Mouse (Mus musculus) small intestine, adult 2 months (tissue): ENCODE results near the gene Cirbp. TPM values are rescaled to one million over a fixed set of nuclear protein-coding genes. Genes with fewer than 3 reads are reported as not detected.

Source experiments
- H3K27ac ChIP-seq: fragments of 200-500 bp; 2 replicates; pipeline ENCODE4 v1.5.1; 2012; ENCODE audit warnings: low read depth, low read length, control low read depth, inconsistent platforms; ENCODE audit not compliant: insufficient read depth
- H3K27me3 ChIP-seq: fragments of 200-500 bp; 2 replicates; pipeline ENCODE4 v1.6.1; 2012; ENCODE audit warnings: mild to moderate bottlenecking, moderate library complexity, low read length, inconsistent platforms; ENCODE audit not compliant: control insufficient read depth, insufficient read depth
- H3K36me3 ChIP-seq: fragments of 200-500 bp; 2 replicates; pipeline ENCODE4 v1.6.1; 2012; ENCODE audit warnings: mild to moderate bottlenecking, low read length, control low read depth, inconsistent platforms; ENCODE audit not compliant: control insufficient read depth, insufficient read depth
- H3K4me1 ChIP-seq: fragments of 200-500 bp; 2 replicates; pipeline ENCODE4 v1.6.1; 2012; ENCODE audit warnings: low read length, inconsistent platforms, mixed read lengths; ENCODE audit not compliant: control insufficient read depth, insufficient read depth, insufficient read length
- H3K4me3 ChIP-seq: fragments of 200-500 bp; 2 replicates; pipeline ENCODE4 v1.5.1; 2012; ENCODE audit warnings: low read depth, mild to moderate bottlenecking, control low read depth, inconsistent platforms, low read length, moderate library complexity
- CTCF ChIP-seq: fragments of 200-500 bp; IDR thresholded peaks from 2 replicates; pipeline ENCODE4 v1.5.1; 2012; ENCODE audit warnings: low read depth, mild to moderate bottlenecking, control low read depth, inconsistent platforms, low read length, moderate library complexity, mixed read lengths; ENCODE audit not compliant: insufficient replicate concordance, insufficient read length; ENCODE audit errors: extremely low read depth
- POLR2A ChIP-seq: fragments of 200-500 bp; IDR thresholded peaks from 2 replicates; pipeline ENCODE4 v1.6.1; 2012; ENCODE audit warnings: low read depth, mild to moderate bottlenecking, control low read depth, inconsistent platforms, low read length, moderate library complexity
- WGBS: fragments of 180-500 bp; shearing (Covaris S2); methylation state at CpG from one replicate; pipeline ENCODE4 v1.1.7; 2018; 5-methylcytosine and 5-hydroxymethylcytosine counted together
- polyA plus RNA-seq: library from polyadenylated mRNA; depleted of rRNA; stranded (reverse); fragments of >200 nt; gene quantifications from 2 replicates; pipeline ENCODE4 v1.2.3, GENCODE M21; 2012

Cirbp gene
- polyA plus RNA-seq, 1 experiment: 48.0 TPM

- peaks cover 22% of the 10 kb centered on the region for H3K36me3 ChIP-seq
- H3K4me1 ChIP-seq: peaks cover 28% of the 10 kb centered on the region
- TF ChIP-seq CTCF (no peak), POLR2A (no peak)
- no peak overlapping the region for H3K4me3 ChIP-seq
- peaks cover 15% of the 10 kb centered on the region for H3K27me3 ChIP-seq
- WGBS: 81% methylated on average over 9 of the region's 9 CpGs
- no peak overlapping the region for H3K27ac ChIP-seq
Observed at GRCm38 (mm10) chr10:80134421-80134820, 31.4 kb upstream of the Cirbp start.

DNA sequence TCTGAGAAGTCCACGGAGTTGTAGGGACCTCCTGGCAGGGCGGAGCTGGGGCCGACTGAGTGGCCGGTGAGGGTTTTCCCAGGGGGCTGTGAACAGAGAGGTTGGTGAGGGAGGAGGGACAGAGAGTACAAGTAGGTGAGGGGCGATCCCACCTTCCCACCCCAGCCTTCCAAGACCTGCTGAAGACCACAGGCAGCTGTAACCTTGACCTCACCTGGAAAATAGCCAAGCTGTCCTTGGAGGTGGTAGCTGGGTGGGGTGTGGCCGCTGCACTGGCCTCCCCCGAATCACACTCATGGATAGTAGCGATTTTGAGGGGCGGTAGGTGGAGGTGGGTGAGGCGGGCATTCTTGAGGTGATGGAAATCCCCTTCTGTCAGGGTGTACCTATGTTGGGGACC lies 30.6 kb upstream of the Cirbp start:
- TF ChIP-seq POLR2A (no peak), CTCF (no peak)
- Histone ChIP-seq H3K4me3 (no peak overlapping the region), H3K27ac (no peak overlapping the region), H3K27me3 (peaks cover 15% of the 10 kb centered on the region), H3K4me1 (peaks cover 25% of the 10 kb centered on the region), H3K36me3 (peaks cover 17% of the 10 kb centered on the region)
- WGBS: 85% methylated on average over 10 of the region's 10 CpGs

DNA sequence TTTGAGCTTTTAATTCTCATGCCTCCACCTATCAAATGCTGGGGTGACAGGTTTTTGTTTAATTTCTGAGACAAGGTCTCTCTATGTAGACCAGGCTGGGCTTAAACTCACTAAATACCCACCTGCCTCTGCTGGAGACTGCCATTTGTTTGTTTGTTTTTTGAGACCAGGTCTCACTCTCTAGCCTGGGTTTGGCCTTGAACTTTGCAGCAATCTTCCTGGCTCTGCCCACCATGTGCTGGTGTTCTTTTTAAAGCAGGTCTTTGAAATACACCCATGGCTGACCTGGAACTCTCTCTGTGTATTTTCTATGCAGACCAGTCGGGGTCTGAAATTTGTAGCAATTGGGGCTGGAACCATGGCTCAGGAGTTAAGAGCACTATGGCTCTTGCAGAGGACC lies 30.1 kb upstream of the Cirbp start:
- no peak overlapping the region for H3K4me3 ChIP-seq
- H3K36me3 ChIP-seq: peaks cover 15% of the 10 kb centered on the region
- peaks cover 23% of the 10 kb centered on the region for H3K4me1 ChIP-seq
- WGBS: 94% methylated on average over 1 of the region's 1 CpGs
- no peak for TF ChIP-seq POLR2A
- TF ChIP-seq CTCF: no peak
- H3K27ac ChIP-seq: no peak overlapping the region
- H3K27me3 ChIP-seq: peaks cover 15% of the 10 kb centered on the region

- TF ChIP-seq CTCF (no peak), POLR2A (no peak)
- peaks cover 20% of the 10 kb centered on the region for H3K4me1 ChIP-seq
Observed at GRCm38 (mm10) chr10:80136179-80136951, 29.4 kb upstream of the Cirbp start.

GRCm38 (mm10) chr10:80136952-80137625 lies 28.7 kb upstream of the Cirbp start:
- 6% methylated on average over 29 of the region's 29 CpGs for WGBS
- Histone ChIP-seq H3K4me3 (peak overlapping the region; percentile 20), H3K4me1 (peaks cover 20% of the 10 kb centered on the region), H3K27me3 (peaks cover 15% of the 10 kb centered on the region), H3K36me3 (peaks cover under 1% of the 10 kb centered on the region), H3K27ac (no peak overlapping the region)
- TF ChIP-seq CTCF (no peak), POLR2A (no peak)

More at GRCm38 (mm10) chr10:80136179-80136951, 29.4 kb upstream of the Cirbp start:
- Histone ChIP-seq H3K36me3 (peaks cover 8% of the 10 kb centered on the region), H3K27ac (no peak overlapping the region), H3K27me3 (peaks cover 15% of the 10 kb centered on the region), H3K4me3 (no peak overlapping the region)
- WGBS: 43% methylated on average over 49 of the region's 49 CpGs

DNA sequence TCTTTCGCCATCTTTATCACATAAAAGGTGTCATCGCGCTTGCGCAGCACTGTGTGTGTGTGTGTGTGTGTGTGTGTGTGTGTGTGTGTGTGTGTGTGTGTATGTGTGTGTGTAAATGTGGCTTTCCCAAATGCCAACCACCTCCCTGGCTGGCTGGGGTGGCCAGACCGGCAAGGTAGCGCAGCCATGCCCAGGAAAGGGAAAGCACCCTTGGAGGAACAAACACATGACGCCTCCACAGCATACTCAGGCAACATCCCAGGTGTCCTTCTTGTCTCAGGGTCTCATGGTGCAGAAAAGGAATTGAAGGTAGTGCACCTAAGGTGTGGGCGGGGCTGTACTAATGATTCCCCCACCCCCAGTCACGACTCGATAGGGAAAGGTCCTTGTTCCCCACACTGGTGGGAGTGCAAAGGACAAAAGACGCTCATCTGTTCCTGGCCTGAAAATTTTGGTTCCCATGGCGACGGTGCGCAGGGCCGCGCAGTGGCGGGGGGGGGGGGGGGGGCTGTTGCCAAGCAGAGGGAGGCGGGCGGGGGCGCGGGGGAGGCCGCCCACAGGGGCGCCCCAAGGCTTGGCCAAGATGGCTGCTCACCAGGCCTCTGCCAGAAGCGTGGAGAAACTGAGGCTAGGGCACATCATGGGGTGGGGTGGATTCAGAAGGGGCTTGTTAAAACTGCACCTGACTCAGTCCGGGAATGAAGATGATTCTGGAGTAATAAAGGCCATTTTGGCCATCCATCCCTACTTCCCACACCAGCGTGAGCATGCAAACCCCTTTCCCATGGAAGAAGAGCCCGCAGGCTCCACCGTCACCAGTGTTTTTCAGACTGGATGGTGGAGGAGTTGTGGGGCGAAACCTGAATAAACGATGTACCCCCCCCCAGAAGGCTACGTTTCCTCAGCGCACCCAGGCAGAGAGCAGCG lies 27.9 kb upstream of the Cirbp start:
- Histone ChIP-seq H3K27me3 (peaks cover 15% of the 10 kb centered on the region), H3K4me3 (peak overlapping the region; percentile 64), H3K36me3 (no peaks in the 10 kb centered on the region), H3K27ac (no peak overlapping the region), H3K4me1 (peaks cover 20% of the 10 kb centered on the region)
- no peak for TF ChIP-seq POLR2A
- no peak for TF ChIP-seq CTCF
- 6% methylated on average over 33 of the region's 33 CpGs for WGBS
